Mouse (Mus musculus): ENCODE results near the gene Tspan5. TPM values are rescaled to one million over a fixed set of nuclear protein-coding genes. Genes with fewer than 3 reads are reported as not detected.

The Tspan5 gene
- polyA plus RNA-seq, 1 experiment from 2014 or later: 14.3 TPM

GRCm38 (mm10) chr3:138876418-138876817 lies 134.4 kb downstream of the Tspan5 start:
- Histone ChIP-seq H3K4me1 (ENCODE audit: control insufficient read depth, insufficient read depth, low read length) (no peaks in the 10 kb centered on the region), H3K4me2 (ENCODE audit: low read depth, low read length) (no peak overlapping the region), H3K9ac (ENCODE audit: low read length) (no peak overlapping the region), H3K27me3 (ENCODE audit: control insufficient read depth, insufficient read depth, low read length) (no peaks in the 10 kb centered on the region), H3K9me3 (replicated peaks; ENCODE audit: control insufficient read depth, low read length) (0 out of 2 replicates have a peak, but pooled peaks cover 2% of the 10 kb centered on the region), H3K36me3 (ENCODE audit: control insufficient read depth, insufficient read depth) (no peaks in the 10 kb centered on the region), H3K4me3 (ENCODE audit: low read length) (no peak overlapping the region), H3K27ac (ENCODE audit: low read length) (peak overlapping the region; percentile 51; the same call in 1 of the 2 replicates)
- WGBS: 85% methylated on average over 10 of the region's 10 CpGs
- ATAC-seq (replicated peaks; ENCODE audit: extremely low read depth, insufficient read depth, low FRiP score): no peak

- H3K9ac ChIP-seq (ENCODE audit: low read length): no peak overlapping the region
- 80% methylated on average over 14 of the region's 14 CpGs for WGBS
- no peak overlapping the region for H3K4me2 ChIP-seq (ENCODE audit: low read depth, low read length)
- no peaks in the 10 kb centered on the region for H3K27me3 ChIP-seq (ENCODE audit: control insufficient read depth, insufficient read depth, low read length)
- no peak overlapping the region for H3K4me3 ChIP-seq (ENCODE audit: low read length)
- H3K4me1 ChIP-seq (ENCODE audit: control insufficient read depth, insufficient read depth, low read length): peaks cover 4% of the 10 kb centered on the region; the same call in 1 of the 2 replicates
- peak; percentile 54; the same call in 1 of the 2 replicates for ATAC-seq (replicated peaks; ENCODE audit: extremely low read depth, insufficient read depth, low FRiP score)
- no peaks in the 10 kb centered on the region for H3K36me3 ChIP-seq (ENCODE audit: control insufficient read depth, insufficient read depth)
- peak overlapping the region; percentile 51 for H3K27ac ChIP-seq (ENCODE audit: low read length)
- 0 out of 2 replicates have a peak, but pooled peaks cover 2% of the 10 kb centered on the region for H3K9me3 ChIP-seq (replicated peaks; ENCODE audit: control insufficient read depth, low read length)
Measured at GRCm38 (mm10) chr3:138876931-138877361, 135.0 kb downstream of the Tspan5 start.

GRCm38 (mm10) chr3:138877741-138878140 lies 135.7 kb downstream of the Tspan5 start:
- Histone ChIP-seq H3K9ac (ENCODE audit: low read length) (no peak overlapping the region), H3K4me1 (ENCODE audit: control insufficient read depth, insufficient read depth, low read length) (peaks cover 5% of the 10 kb centered on the region; the same call in 1 of the 2 replicates), H3K9me3 (replicated peaks; ENCODE audit: control insufficient read depth, low read length) (0 out of 2 replicates have a peak, but pooled peaks cover 2% of the 10 kb centered on the region), H3K4me2 (ENCODE audit: low read depth, low read length) (no peak overlapping the region), H3K27ac (ENCODE audit: low read length) (0 out of 2 replicates have a peak overlapping the region, but pooled peaks have one; percentile 21), H3K4me3 (ENCODE audit: low read length) (no peak overlapping the region), H3K36me3 (ENCODE audit: control insufficient read depth, insufficient read depth) (no peaks in the 10 kb centered on the region), H3K27me3 (ENCODE audit: control insufficient read depth, insufficient read depth, low read length) (no peaks in the 10 kb centered on the region)
- WGBS: 49% methylated on average over 4 of the region's 4 CpGs
- ATAC-seq (replicated peaks; ENCODE audit: extremely low read depth, insufficient read depth, low FRiP score): no peak; the same call in 1 of the 2 replicates

GRCm38 (mm10) chr3:138880999-138881724 lies 139.2 kb downstream of the Tspan5 start:
- Histone ChIP-seq H3K27ac (ENCODE audit: low read length) (no peak overlapping the region), H3K36me3 (ENCODE audit: control insufficient read depth, insufficient read depth) (no peaks in the 10 kb centered on the region), H3K9ac (ENCODE audit: low read length) (no peak overlapping the region), H3K4me3 (ENCODE audit: low read length) (no peak overlapping the region), H3K9me3 (replicated peaks; ENCODE audit: control insufficient read depth, low read length) (no peaks in the 10 kb centered on the region), H3K4me1 (ENCODE audit: control insufficient read depth, insufficient read depth, low read length) (peaks cover 5% of the 10 kb centered on the region; the same call in 1 of the 2 replicates), H3K27me3 (ENCODE audit: control insufficient read depth, insufficient read depth, low read length) (no peaks in the 10 kb centered on the region), H3K4me2 (ENCODE audit: low read depth, low read length) (no peak overlapping the region)
- ATAC-seq (replicated peaks; ENCODE audit: extremely low read depth, insufficient read depth, low FRiP score): 0 out of 2 replicates have a peak, but pooled peaks have one; percentile 15
- 72% methylated on average over 11 of the region's 11 CpGs for WGBS

- H3K9ac ChIP-seq (ENCODE audit: low read length): no peak overlapping the region
- no peak overlapping the region for H3K4me2 ChIP-seq (ENCODE audit: low read depth, low read length)
- H3K9me3 ChIP-seq (replicated peaks; ENCODE audit: control insufficient read depth, low read length): no peaks in the 10 kb centered on the region
- no peak overlapping the region for H3K27ac ChIP-seq (ENCODE audit: low read length)
- no peak overlapping the region for H3K4me3 ChIP-seq (ENCODE audit: low read length)
- peak; percentile 20; the same call in 1 of the 2 replicates for ATAC-seq (replicated peaks; ENCODE audit: extremely low read depth, insufficient read depth, low FRiP score)
- peaks cover 5% of the 10 kb centered on the region; the same call in 1 of the 2 replicates for H3K4me1 ChIP-seq (ENCODE audit: control insufficient read depth, insufficient read depth, low read length)
- no peaks in the 10 kb centered on the region for H3K36me3 ChIP-seq (ENCODE audit: control insufficient read depth, insufficient read depth)
- no peaks in the 10 kb centered on the region for H3K27me3 ChIP-seq (ENCODE audit: control insufficient read depth, insufficient read depth, low read length)
- WGBS: 40% methylated on average over 6 of the region's 6 CpGs
Measured at GRCm38 (mm10) chr3:138881725-138882347, 139.8 kb downstream of the Tspan5 start.

GRCm38 (mm10) chr3:138886121-138886520 lies 144.1 kb downstream of the Tspan5 start:
- H3K4me2 ChIP-seq (ENCODE audit: low read depth, low read length): no peak overlapping the region
- no peaks in the 10 kb centered on the region for H3K27me3 ChIP-seq (ENCODE audit: control insufficient read depth, insufficient read depth, low read length)
- H3K9me3 ChIP-seq (replicated peaks; ENCODE audit: control insufficient read depth, low read length): no peaks in the 10 kb centered on the region
- peaks cover 5% of the 10 kb centered on the region; the same call in 1 of the 2 replicates for H3K4me1 ChIP-seq (ENCODE audit: control insufficient read depth, insufficient read depth, low read length)
- no peak overlapping the region for H3K9ac ChIP-seq (ENCODE audit: low read length)
- no peak overlapping the region for H3K4me3 ChIP-seq (ENCODE audit: low read length)
- H3K36me3 ChIP-seq (ENCODE audit: control insufficient read depth, insufficient read depth): no peaks in the 10 kb centered on the region
- no peak overlapping the region for H3K27ac ChIP-seq (ENCODE audit: low read length)
- no peak for ATAC-seq (replicated peaks; ENCODE audit: extremely low read depth, insufficient read depth, low FRiP score)
- WGBS: 80% methylated on average over 5 of the region's 5 CpGs

- 35% methylated on average over 4 of the region's 4 CpGs for WGBS
- Histone ChIP-seq H3K27ac (ENCODE audit: low read length) (no peak overlapping the region), H3K27me3 (ENCODE audit: control insufficient read depth, insufficient read depth, low read length) (no peaks in the 10 kb centered on the region), H3K4me1 (ENCODE audit: control insufficient read depth, insufficient read depth, low read length) (peaks cover 3% of the 10 kb centered on the region), H3K4me2 (ENCODE audit: low read depth, low read length) (no peak overlapping the region), H3K4me3 (ENCODE audit: low read length) (no peak overlapping the region), H3K9me3 (replicated peaks; ENCODE audit: control insufficient read depth, low read length) (no peaks in the 10 kb centered on the region), H3K36me3 (ENCODE audit: control insufficient read depth, insufficient read depth) (no peaks in the 10 kb centered on the region), H3K9ac (ENCODE audit: low read length) (no peak overlapping the region)
- ATAC-seq (replicated peaks; ENCODE audit: extremely low read depth, insufficient read depth, low FRiP score): no peak
Measured at GRCm38 (mm10) chr3:138889214-138889613, 147.2 kb downstream of the Tspan5 start.

GRCm38 (mm10) chr3:138889769-138890295 lies 147.8 kb downstream of the Tspan5 start:
- no peak overlapping the region for H3K27ac ChIP-seq (ENCODE audit: low read length)
- peaks cover 3% of the 10 kb centered on the region for H3K4me1 ChIP-seq (ENCODE audit: control insufficient read depth, insufficient read depth, low read length)
- no peak overlapping the region for H3K4me3 ChIP-seq (ENCODE audit: low read length)
- H3K27me3 ChIP-seq (ENCODE audit: control insufficient read depth, insufficient read depth, low read length): no peaks in the 10 kb centered on the region
- no peak for ATAC-seq (replicated peaks; ENCODE audit: extremely low read depth, insufficient read depth, low FRiP score)
- no peaks in the 10 kb centered on the region for H3K36me3 ChIP-seq (ENCODE audit: control insufficient read depth, insufficient read depth)
- no peak overlapping the region for H3K4me2 ChIP-seq (ENCODE audit: low read depth, low read length)
- WGBS: 47% methylated on average over 10 of the region's 10 CpGs
- no peak overlapping the region for H3K9ac ChIP-seq (ENCODE audit: low read length)
- H3K9me3 ChIP-seq (replicated peaks; ENCODE audit: control insufficient read depth, low read length): no peaks in the 10 kb centered on the region

GRCm38 (mm10) chr3:138893520-138893919 lies 151.5 kb downstream of the Tspan5 start:
- Histone ChIP-seq H3K27ac (ENCODE audit: low read length) (no peak overlapping the region), H3K9ac (ENCODE audit: low read length) (no peak overlapping the region), H3K4me1 (ENCODE audit: control insufficient read depth, insufficient read depth, low read length) (peaks cover 3% of the 10 kb centered on the region), H3K9me3 (replicated peaks; ENCODE audit: control insufficient read depth, low read length) (no peaks in the 10 kb centered on the region), H3K4me3 (ENCODE audit: low read length) (no peak overlapping the region), H3K36me3 (ENCODE audit: control insufficient read depth, insufficient read depth) (no peaks in the 10 kb centered on the region; the same call in 1 of the 2 replicates), H3K27me3 (ENCODE audit: control insufficient read depth, insufficient read depth, low read length) (no peaks in the 10 kb centered on the region), H3K4me2 (ENCODE audit: low read depth, low read length) (no peak overlapping the region)
- peak; percentile 60 for ATAC-seq (replicated peaks; ENCODE audit: extremely low read depth, insufficient read depth, low FRiP score)
- 28% methylated on average over 5 of the region's 5 CpGs for WGBS
